Mouse (Mus musculus) embryonic fibroblast, embryonic 13.5 days (primary cell): ENCODE measurements around the gene Thada.

Experiments
- CTCF ChIP-seq: IDR thresholded peaks from 2 replicates; pipeline ENCODE4 v1.5.1; 2011; ENCODE audit warnings: mild to moderate bottlenecking, control low read depth, low read length, moderate library complexity, borderline replicate concordance; ENCODE audit not compliant: insufficient read depth
- POLR2A ChIP-seq: IDR thresholded peaks from 2 replicates; pipeline ENCODE4 v1.6.1; 2011; ENCODE audit warnings: low read depth, mild to moderate bottlenecking, control low read depth, low read length, moderate library complexity

- no peak for TF ChIP-seq CTCF
- no peak for TF ChIP-seq POLR2A
These were observed 221.7 kb downstream of the Thada start for GRCm38 (mm10) chr17:84244182-84244920.
